Mouse (Mus musculus): ENCODE measurements around the gene Svs2. TPM values are rescaled to one million over a fixed set of nuclear protein-coding genes. Genes with fewer than 3 reads are reported as not detected.
"Not testable (repeated sequence)": the region's sequence is repeated elsewhere in the genome, so short reads cannot be mapped to it uniquely, and the experiment has no call there.

The Svs2 gene
- total RNA-seq (2021) (not detected), polyA plus RNA-seq (2012; rRNA removed) (not detected in 2 replicates)
- long read RNA-seq, result 0 reads

- WGBS, result 80% methylated on average over 3 of the region's 3 CpGs
- Histone ChIP-seq H3K9ac (ENCODE audit: low read depth, low read length) (no peak within 1 kb of the TSS), H3K36me3 (ENCODE audit: control insufficient read depth, insufficient read depth, low read length) (no peaks in the 10 kb centered on the region), H3K4me3 (no peak within 1 kb of the TSS), H3K27me3 (ENCODE audit: control insufficient read depth, insufficient read depth, low read length) (no peaks in the 10 kb centered on the region; the same call in 1 of the 2 replicates), H3K4me1 (ENCODE audit: control insufficient read depth, insufficient read depth, low read length) (no peaks in the 10 kb centered on the region; the same call in 1 of the 2 replicates), H3K27ac (no peak within 1 kb of the TSS), H3K79me2 (replicated peaks; ENCODE audit: control insufficient read depth, insufficient read depth, low read length) (no peaks in the 10 kb centered on the region)
- no peak for TF ChIP-seq POLR2A (IDR thresholded peaks at IDR 0.05; ENCODE audit: insufficient read depth, low read depth, low read length)
- TF ChIP-seq EP300 (IDR thresholded peaks at IDR 0.05; ENCODE audit: insufficient read depth, low read depth, low read length), result no peak
- TF ChIP-seq CTCF (IDR thresholded peaks at IDR 0.05), result no peak
- no peak for DNase-seq
- intact Hi-C loops (cut with DNase I), result no loop called here
These were observed at the start of gene Svs2 for GRCm38 (mm10) chr2:164238366-164238765. Svs2 (minus strand) TSS chr2:164238466.

DNA sequence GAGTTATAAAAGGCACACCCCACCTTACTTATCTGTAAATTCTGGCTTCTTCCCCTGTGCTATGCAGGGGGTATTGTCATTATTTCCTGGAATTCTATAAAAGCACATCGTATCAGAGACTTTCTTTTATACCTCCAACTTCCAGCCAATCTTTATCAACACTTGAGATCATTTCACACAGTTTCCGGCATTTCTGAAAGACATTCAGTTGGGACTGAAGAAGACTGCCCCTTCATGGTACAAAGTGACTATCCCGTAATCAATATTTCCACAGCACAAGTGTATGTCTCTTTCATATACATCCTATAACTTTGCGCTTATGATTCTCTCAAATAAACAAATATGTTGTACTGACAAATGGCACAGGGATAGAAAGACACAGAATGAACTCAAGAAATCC is 40.1 kb upstream of the Svs2 start, which contains the start of gene Svs4:
Gene Svs4 (minus strand): TSS at position 101 of the 400 bp plus-strand sequence.
- intact Hi-C loops (cut with DNase I), result no loop called here
- H3K4me3 ChIP-seq, result no peak within 1 kb of the TSS
- TF ChIP-seq CTCF (IDR thresholded peaks at IDR 0.05), result no peak
- no peak for TF ChIP-seq EP300 (IDR thresholded peaks at IDR 0.05; ENCODE audit: insufficient read depth, low read depth, low read length)
- no peak for TF ChIP-seq POLR2A (IDR thresholded peaks at IDR 0.05; ENCODE audit: insufficient read depth, low read depth, low read length)
- no peak within 1 kb of the TSS for H3K9ac ChIP-seq (ENCODE audit: low read depth, low read length)
- 80% methylated on average over 4 of the region's 4 CpGs for WGBS
- DNase-seq, result no peak
- H3K4me1 ChIP-seq (ENCODE audit: control insufficient read depth, insufficient read depth, low read length), result no peaks in the 10 kb centered on the region
- no peaks in the 10 kb centered on the region for H3K79me2 ChIP-seq (replicated peaks; ENCODE audit: control insufficient read depth, insufficient read depth, low read length)
- H3K27ac ChIP-seq, result no peak within 1 kb of the TSS
- no peaks in the 10 kb centered on the region for H3K36me3 ChIP-seq (ENCODE audit: control insufficient read depth, insufficient read depth, low read length)
- H3K27me3 ChIP-seq (ENCODE audit: control insufficient read depth, insufficient read depth, low read length), result no peaks in the 10 kb centered on the region

- H3K27me3 ChIP-seq (ENCODE audit: control insufficient read depth, insufficient read depth, low read length); H3K4me1 ChIP-seq (ENCODE audit: control insufficient read depth, insufficient read depth, low read length); DNase-seq; H3K79me2 ChIP-seq (replicated peaks; ENCODE audit: control insufficient read depth, insufficient read depth, low read length); H3K27ac ChIP-seq; H3K9ac ChIP-seq (ENCODE audit: low read depth, low read length); H3K4me3 ChIP-seq; H3K36me3 ChIP-seq (ENCODE audit: control insufficient read depth, insufficient read depth, low read length); intact Hi-C loops (cut with DNase I): not testable (repeated sequence)
- WGBS, result 63% methylated on average over 1 of the region's 1 CpGs
These were observed 18.3 kb upstream of the Svs2 start, which contains the start of gene Svs3b for GRCm38 (mm10) chr2:164256540-164256939. Svs3b (minus strand) TSS chr2:164256640.

- intact Hi-C loops (cut with DNase I), result no loop called here
- no peak for DNase-seq
These were observed 5.6 kb downstream of the Svs2 start for GRCm38 (mm10) chr2:164232671-164233070.

DNA sequence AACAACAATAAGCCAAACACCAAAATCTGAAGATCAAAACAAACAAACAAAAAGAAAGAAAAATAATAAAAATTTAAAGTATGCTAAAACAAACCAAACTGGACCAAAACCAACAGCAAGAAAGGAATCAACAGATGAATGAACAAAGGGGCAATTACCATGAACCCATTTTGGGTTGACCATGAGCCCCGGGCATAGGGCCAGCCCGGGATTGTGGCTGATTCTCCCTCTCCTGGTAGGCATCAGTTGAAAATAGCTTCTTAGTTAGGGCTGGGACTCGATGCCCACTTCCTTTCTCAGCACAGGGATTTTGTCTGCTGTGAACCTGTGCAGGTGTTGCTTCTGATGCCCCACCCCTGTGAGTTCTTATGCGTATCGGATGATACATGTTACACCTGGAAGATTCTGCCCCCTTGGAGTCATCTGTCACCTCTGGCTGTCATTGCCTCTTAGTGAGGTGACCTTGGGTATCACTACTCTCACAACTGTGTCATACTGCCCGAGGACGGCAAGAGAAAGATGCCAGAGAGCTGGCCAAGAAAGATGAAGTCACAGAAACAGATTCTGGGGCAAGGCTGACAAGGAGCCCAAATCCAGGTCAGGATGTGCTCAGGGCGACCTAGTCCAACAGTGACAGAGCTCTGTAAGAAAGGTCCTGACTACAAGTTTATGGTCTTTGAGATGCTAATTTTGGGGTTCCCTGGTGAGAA is 9.8 kb downstream of the Svs2 start:
- Histone ChIP-seq H3K27ac (no peak overlapping the region), H3K4me1 (ENCODE audit: control insufficient read depth, insufficient read depth, low read length) (no peaks in the 10 kb centered on the region), H3K36me3 (ENCODE audit: control insufficient read depth, insufficient read depth, low read length) (no peaks in the 10 kb centered on the region), H3K4me3 (no peak overlapping the region), H3K27me3 (ENCODE audit: control insufficient read depth, insufficient read depth, low read length) (no peaks in the 10 kb centered on the region), H3K79me2 (replicated peaks; ENCODE audit: control insufficient read depth, insufficient read depth, low read length) (no peaks in the 10 kb centered on the region), H3K9ac (ENCODE audit: low read depth, low read length) (no peak overlapping the region)
- 67% methylated on average over 8 of the region's 8 CpGs for WGBS
- no peak for DNase-seq
- TF ChIP-seq POLR2A (IDR thresholded peaks at IDR 0.05; ENCODE audit: insufficient read depth, low read depth, low read length) (no peak), EP300 (IDR thresholded peaks at IDR 0.05; ENCODE audit: insufficient read depth, low read depth, low read length) (no peak), CTCF (IDR thresholded peaks at IDR 0.05) (no peak)
- intact Hi-C loops (cut with DNase I), result no loop called here

More at GRCm38 (mm10) chr2:164232671-164233070, 5.6 kb downstream of the Svs2 start:
- Histone ChIP-seq H3K4me1 (ENCODE audit: control insufficient read depth, insufficient read depth, low read length) (no peaks in the 10 kb centered on the region), H3K36me3 (ENCODE audit: control insufficient read depth, insufficient read depth, low read length) (no peaks in the 10 kb centered on the region), H3K27ac (no peak overlapping the region), H3K79me2 (replicated peaks; ENCODE audit: control insufficient read depth, insufficient read depth, low read length) (no peaks in the 10 kb centered on the region), H3K9ac (ENCODE audit: low read depth, low read length) (no peak overlapping the region), H3K4me3 (no peak overlapping the region), H3K27me3 (ENCODE audit: control insufficient read depth, insufficient read depth, low read length) (no peaks in the 10 kb centered on the region)
- TF ChIP-seq CTCF (IDR thresholded peaks at IDR 0.05) (no peak), EP300 (IDR thresholded peaks at IDR 0.05; ENCODE audit: insufficient read depth, low read depth, low read length) (no peak), POLR2A (IDR thresholded peaks at IDR 0.05; ENCODE audit: insufficient read depth, low read depth, low read length) (no peak)
- WGBS, result 80% methylated on average over 8 of the region's 8 CpGs

GRCm38 (mm10) chr2:164221522-164221921 is 16.7 kb downstream of the Svs2 start, which contains the start of gene Wfdc15b:
Wfdc15b (minus strand) TSS chr2:164221660.
- 79% methylated on average over 11 of the region's 11 CpGs for WGBS
- H3K79me2 ChIP-seq (replicated peaks; ENCODE audit: control insufficient read depth, insufficient read depth, low read length), result no peaks in the 10 kb centered on the region
- no peak within 1 kb of the TSS for H3K27ac ChIP-seq
- no peaks in the 10 kb centered on the region for H3K27me3 ChIP-seq (ENCODE audit: control insufficient read depth, insufficient read depth, low read length)
- intact Hi-C loops (cut with DNase I), result no loop called here
- no peak within 1 kb of the TSS for H3K9ac ChIP-seq (ENCODE audit: low read depth, low read length)
- no peaks in the 10 kb centered on the region for H3K36me3 ChIP-seq (ENCODE audit: control insufficient read depth, insufficient read depth, low read length)
- no peak within 1 kb of the TSS for H3K4me3 ChIP-seq
- no peak for DNase-seq
- no peaks in the 10 kb centered on the region for H3K4me1 ChIP-seq (ENCODE audit: control insufficient read depth, insufficient read depth, low read length)
- TF ChIP-seq POLR2A (IDR thresholded peaks at IDR 0.05; ENCODE audit: insufficient read depth, low read depth, low read length) (no peak), EP300 (IDR thresholded peaks at IDR 0.05; ENCODE audit: insufficient read depth, low read depth, low read length) (no peak), CTCF (IDR thresholded peaks at IDR 0.05) (no peak)
